Mouse (Mus musculus) gastrocnemius, postnatal 10 days (tissue): Measurements from ENCODE around the gene Kcnj10. TPM values are rescaled to one million over a fixed set of nuclear protein-coding genes. Genes with fewer than 3 reads are reported as not detected.

ENCODE experiments used
- DNase-seq: peaks from one replicate; pipeline ENCODE4 v3.0.0; 2021; ENCODE audit warnings: mixed read lengths
- long read RNA-seq, 2 experiments: library from polyadenylated mRNA; stranded (forward); transcript quantifications; one replicate each; pipeline ENCODE4 v2.0.0; 2021
- total RNA-seq, 2 experiments: library from RNA; stranded (reverse); gene quantifications; 2 replicates each; pipeline ENCODE4 v1.2.3; 2021

The Kcnj10 gene
- total RNA-seq: 1 to 10 TPM in 1 of 2 experiments, under 1 TPM in 1; 0.87 to 1.2 TPM
- long read RNA-seq, experiment 1: 0 reads
- long read RNA-seq, experiment 2: 0 reads

DNA sequence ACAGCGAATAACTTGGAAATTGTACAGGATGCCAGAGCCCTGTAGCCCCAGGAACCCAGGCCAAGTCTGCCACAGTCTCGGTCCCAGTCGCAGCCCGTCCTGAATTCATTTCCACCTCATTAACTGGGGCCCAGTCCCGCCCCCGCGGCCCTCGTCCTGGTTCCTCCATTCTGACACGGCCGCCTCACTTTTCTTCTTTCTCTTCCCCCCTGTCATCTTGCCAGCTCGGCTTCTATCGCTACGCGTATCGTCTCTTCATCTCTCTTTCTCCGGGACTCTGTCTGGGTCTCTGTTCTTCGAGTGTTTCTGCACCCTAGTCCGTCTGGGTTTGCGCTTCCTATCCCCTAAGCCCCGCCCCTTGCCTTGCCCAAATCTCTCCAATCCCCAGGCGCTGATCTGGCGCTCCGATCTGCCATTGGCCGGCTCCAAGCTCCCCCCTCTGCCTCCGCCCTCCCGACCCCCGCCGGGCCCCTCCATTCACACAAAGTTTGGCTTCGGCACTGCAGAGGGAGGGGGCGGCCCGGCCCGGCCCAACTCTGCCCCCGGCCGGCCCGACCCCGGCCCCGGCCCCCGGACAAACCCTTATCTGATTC, at the start of gene Kcnj10:
TSS of gene Kcnj10 (plus strand) at position 482 of the 593 bp plus-strand sequence.
- peak; percentile 66 for DNase-seq

DNA sequence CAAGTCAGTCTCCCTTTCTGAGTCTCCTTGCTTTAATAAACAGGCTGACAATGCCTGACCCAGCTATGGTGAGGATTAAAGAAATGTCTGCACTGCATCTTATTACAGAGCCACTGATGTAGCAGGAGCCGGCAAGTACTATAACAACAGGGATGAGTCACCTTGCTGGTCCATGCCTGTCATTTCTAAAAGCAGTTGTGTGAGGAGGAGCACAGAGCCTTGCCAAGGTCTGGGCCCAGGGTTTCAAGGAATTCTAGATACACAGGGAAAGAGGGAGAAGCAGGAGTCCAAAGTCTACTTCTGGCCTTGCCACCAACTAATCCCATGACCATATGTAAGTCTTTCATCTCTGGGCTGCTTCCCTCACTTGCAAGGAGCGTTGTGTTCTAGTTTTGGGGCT, 48.1 kb upstream of the Kcnj10 start:
- no peak for DNase-seq

DNA sequence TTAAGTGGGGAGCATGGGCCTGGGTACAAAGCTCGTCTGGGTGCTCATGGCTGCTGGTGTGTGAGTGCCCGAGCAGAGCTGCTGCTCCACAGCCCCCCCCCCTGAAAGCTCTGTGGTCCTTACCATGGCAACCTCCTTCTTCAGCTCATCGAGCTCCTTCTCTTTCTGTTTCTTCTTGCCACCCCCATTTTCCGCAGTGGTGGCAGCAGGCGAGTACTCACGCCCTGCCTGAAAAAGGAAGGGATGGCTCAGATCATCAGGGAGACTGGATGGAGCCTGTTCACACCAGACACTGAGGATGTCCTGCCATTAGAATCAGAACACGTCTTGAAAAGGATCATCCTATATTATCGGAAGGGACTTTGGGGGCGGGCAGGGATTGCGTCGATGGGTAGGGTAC, 47.6 kb upstream of the Kcnj10 start:
- no peak for DNase-seq

DNA sequence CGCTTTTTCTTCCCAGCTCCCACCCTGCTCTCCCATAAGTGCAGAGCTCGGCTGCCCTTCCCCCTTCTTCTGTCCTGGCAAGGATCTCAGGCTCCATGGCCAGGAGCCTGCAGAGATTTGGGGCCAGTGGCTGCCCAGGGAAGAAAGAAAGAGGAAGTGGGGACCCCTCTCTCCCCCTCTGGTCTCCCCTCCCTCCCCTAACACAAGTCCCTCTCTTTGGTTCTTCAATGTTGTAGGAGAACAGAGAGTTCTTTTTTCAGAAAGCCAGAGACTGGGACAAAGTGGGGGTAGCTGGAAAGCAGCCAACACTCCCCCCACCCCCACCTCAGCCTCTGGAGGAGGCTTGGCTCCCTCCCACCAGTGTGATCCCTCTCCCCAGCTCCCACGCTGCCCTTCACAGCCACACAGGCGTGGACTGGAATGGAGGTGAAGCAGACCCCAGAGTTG, 45.2 kb upstream of the Kcnj10 start:
- no peak for DNase-seq

DNA sequence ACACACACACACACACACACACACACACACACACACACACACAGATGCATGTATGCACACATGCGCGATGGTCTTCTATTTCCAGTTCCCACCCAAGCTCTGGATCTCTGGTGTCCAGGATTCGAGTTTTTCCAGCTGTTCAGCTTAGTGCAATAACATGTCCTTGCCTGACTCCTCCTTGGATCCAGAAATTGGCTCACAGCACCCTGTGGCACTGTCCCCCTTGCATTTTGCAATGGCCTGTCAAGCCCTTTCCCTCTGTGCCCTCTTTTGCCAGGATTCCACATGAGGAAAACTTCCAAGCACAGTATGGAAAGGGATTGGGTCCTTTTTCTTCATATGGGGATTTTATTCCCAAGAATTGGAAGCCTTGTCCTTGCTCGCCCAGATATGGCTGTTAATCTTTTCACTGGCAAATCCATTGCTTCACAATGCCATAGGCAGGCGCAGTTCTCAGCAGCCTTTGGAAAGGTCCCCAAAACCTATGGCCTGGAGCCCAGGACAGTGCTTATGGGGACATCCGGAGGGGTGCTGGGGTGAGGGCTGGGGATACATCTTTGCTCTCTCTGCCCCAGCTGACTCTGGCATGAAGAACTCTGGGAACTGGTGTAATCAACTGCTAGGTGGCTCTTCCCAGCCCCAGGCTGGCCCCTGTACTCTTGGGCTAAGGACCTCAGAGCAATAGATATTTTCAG, 44.0 kb upstream of the Kcnj10 start:
- no peak for DNase-seq

DNA sequence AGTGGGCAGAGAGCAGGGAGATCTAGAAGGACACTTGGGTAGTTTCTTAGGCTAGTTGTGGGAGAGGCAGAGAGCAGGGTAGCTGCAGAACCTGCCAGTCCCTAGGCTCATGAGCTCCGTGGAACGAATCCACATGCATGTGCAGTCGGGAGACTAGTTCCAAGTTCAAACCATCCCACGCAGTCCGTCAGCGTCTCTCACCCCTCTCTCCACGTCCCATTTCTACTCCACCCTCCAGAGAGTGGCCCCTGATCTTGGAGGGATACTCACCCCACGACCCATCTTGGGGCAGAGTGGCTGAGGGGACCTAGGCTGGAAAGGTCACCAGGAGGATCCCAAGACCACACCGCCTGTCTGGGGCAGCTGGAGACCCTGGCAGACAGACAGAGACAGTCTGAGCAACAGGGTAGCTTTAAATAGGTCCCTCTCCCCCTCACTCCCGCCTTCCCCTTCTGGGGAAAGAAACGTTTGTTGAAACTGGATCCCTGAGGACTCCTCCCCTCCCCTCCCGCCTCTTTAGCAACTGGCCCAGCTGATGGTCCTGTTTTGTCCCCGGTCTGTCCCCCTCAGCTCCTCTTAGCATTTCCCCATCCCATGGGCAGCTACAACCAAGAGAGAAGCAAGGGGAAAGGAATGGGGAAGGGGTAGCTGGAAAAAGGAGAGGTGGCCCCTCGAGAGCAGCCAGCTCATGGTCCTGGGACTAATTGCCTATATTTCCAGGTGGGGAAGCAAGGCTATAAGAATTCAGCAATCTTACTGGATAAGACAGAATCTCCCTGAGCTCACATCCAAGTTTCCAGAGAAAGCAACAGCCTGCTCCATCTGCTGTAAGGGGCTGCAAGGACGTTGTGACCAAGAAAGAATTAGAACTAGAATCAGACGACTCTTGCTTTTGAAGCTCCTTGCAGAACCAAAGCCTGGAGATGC, 43.1 kb upstream of the Kcnj10 start, which contains the start of gene Atp1a2:
TSS of gene Atp1a2 (minus strand) at position 454 of the 927 bp plus-strand sequence.
- peak; percentile 67 for DNase-seq

DNA sequence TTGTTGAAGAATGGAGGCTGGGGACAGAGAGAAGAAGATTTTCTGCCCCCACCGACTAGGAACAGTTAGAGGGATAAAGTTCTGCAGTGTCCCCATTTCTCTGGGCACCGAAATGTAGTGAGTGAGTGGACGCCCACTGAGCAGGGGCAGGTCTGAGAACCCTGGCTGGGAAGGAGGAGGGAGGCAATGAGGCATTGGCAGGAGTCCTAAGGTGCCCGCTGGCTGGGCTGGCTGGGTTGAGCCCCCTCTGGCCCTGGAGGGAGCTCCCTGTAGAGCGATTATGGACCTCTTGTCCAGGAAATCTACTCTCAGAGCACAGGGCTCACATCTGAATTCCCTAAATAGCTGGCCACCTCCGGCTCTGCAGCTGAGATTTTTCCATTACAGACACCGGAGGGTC, 41.5 kb upstream of the Kcnj10 start:
- DNase-seq: no peak

DNA sequence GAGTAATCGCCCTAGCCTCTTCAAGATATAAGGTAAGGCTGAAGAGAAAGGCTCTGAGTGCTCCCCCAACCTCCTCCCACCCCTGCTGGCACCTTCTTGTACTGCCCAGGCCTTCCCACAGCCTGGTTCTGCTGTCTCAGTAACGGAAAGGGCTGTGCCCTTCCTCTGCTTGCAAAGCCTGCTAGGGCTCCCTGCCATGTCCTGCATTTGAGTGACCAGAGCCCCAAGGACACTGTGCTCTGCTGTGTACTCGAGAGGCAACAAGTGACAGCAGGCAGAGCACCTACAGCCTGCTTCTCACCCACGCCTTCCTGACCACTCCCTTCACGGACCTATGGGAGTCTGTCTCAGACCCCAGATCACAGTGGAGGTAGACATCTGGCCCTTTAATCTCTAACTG, 40.8 kb upstream of the Kcnj10 start:
- no peak for DNase-seq

DNA sequence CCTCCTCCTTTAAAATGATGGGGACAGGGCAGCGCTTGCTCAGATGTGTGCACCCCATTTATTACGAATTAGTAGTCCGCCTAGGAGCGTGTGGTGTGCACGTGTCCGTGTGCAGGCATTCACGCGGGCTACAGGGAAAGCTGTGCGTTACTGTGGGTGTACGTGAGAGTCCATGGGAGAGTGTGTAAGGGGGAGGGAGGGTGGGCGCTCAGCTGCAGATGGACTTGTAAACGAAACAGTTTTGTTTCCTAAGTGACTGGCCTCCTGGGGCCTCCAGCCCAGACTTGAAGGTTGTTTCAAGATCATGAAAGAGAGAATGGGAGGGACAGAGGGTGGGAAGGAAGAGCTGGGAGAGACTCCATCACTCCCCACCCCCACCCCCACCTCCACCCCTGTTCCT, 39.8 kb upstream of the Kcnj10 start:
- no peak for DNase-seq

DNA sequence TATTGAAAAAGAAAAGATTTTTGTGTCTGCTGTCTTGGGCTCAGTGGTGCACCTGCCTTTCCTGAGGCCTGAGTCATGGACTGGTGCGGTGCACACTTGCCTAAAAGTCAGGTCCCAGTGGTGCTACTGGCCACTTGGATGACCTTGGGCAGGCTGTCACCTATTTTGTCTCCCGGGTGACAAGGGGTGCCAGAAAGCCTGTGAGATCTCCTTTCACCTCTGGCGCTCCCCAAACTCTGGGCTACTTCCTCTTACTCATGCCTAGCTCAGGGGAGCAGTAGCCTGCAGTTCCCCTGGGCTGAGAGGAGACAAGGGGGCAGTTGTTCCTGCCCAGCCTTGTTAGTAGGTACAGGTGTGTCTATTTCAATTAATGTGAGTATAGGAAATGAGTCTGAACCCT, 38.7 kb upstream of the Kcnj10 start:
- DNase-seq: no peak

DNA sequence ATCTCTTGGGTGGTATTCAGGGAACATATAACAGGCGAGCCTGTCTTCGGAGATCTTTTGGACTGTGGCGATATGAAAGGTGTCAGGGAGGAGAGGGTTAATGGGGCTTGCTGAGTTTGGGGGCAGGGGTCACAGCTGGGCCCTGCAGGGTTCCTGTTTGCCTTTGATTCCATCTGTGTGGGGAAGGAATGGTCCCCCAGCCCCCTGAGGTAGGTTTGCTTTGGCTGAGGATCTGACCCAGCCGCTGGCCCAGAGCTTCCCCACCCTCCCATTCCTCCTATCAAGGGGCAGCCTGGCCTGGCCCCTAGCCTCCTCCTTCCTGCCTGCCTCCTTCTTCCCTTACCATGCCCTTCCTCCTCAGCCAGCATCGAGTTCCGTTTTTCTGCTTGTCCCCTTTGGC, 38.2 kb upstream of the Kcnj10 start:
- no peak for DNase-seq

DNA sequence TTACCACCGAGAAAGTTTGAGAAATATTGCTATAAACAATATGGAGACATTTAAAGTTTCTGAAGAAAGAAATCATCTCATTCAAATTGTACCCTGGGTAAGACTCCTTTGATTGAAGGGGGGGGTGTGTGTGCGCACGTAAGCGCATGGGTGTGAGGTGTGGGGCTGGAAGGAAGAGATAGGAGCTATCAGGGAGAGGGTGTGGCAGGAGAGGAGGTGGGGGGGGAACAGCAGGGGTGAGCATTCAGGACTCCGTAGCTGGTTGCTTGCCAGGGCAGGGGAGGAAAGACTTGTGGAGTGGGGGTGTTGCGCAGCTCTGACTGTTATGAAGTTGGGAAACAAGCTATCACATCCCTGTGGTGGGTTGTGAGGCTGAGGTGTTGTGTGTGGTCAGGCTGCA, 36.6 kb upstream of the Kcnj10 start:
- no peak for DNase-seq

DNA sequence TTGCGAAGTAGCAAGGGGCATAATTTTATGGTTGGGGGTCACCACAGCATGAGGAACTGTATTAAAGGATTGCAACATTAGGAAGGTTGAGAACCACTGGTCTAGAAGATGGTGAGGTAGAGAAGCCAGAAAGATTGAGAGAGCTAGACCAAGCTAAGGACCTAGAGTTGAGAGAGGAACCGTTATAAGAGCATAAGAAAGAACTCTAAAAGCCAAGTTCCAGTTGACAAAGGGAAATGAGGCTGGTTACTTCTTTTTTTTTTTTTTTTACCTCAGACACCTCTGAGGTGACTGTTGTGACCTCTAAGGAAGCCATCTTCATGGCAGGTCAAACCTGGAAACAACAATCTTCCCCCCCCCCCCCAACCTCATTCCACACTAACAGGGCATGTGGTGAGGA, 35.9 kb upstream of the Kcnj10 start:
- no peak for DNase-seq

DNA sequence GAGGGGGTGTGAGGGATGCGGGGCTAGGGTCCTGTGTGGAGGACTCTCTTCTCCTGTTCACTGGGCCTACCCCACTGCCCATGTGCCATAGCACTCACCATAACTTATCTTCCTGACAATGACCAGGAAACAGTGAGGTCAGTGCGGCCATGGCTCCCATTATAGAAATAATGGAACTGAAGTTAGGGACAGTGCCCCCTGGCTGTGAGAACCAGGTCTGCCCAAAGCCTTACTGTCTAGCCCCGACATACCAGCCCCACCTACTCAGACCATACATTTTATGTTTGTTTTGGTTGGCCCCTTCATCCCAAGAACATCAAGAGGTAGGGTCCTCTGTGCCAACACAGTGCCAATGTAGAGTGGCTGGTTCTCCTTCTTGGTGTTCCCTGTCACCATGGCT, 35.4 kb upstream of the Kcnj10 start:
- no peak for DNase-seq

DNA sequence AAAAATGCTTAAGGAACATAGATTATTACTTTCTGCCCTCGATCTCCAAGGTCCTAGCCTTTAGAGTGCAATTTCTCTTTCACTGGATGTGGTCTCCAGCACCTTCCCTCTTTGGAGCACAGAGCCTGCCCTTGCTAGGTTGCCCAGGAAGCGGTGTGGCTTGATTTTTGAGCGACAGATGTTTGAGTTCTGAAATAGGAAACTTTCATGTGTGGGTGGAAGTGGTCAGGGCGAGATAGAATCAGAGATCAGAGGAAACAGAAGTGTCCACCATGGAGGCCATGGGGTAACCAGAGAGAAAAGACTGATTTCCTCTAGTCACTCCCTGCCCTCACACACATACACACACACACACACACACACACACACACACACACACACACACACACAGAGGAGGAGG, 34.8 kb upstream of the Kcnj10 start:
- DNase-seq: no peak

DNA sequence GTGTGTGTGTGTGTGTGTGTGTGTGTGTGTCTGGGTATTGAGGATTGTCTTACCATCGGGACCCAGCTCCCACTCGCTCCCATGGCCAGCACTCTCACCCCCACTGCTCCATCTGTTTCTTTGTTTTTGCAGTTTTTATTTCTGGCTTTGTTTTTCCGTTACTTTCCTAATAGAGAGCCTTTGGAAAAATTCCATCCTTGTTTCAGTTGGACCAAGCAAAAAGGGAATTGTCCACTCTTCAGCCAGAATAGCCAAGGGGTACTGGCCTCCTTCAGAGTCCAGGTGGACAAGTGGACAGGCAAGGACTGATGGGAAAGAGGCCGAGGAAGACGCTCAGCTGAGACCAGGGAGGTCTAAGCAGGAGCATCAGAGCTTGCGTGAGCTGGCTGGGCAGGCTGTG, 34.1 kb upstream of the Kcnj10 start:
- no peak for DNase-seq

DNA sequence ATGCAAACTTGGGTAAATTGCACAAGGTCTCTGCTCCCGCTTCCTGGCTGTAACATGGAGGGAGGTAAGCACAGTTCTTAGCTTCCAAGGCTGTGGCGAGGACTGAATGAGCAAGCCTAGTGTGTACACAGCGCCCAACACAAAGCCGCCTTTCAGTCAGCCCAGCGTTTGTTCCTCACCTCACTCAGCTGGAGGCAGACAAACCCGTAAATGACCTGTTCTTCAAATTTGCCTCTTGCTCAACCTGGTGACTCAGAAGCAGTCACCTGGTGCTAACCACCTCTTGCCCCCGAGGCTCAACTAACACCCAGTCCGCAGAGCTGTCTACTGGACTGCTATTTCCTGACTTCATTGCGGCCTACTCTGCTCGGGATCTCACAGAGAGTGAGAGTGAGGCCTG, 33.1 kb upstream of the Kcnj10 start:
- no peak for DNase-seq

DNA sequence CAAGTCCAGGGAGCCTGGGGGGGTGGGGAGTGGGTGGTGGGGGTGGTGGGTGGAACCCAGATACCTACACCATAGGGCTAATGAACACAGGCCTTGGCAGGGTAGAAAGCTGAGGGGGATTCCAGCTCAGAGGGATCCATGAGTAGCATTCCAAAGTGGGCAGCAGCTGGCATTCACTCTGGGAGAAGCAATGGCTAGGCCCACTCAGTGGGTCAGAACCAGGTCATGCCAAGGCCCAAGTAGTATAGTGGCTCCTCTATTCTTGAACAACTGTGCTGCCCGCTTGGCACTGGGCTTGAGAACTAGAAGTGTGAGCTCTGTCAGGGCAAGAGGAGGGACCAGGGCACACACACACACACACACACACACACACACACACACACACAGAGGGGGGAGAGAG, 32.6 kb upstream of the Kcnj10 start:
- DNase-seq: no peak

DNA sequence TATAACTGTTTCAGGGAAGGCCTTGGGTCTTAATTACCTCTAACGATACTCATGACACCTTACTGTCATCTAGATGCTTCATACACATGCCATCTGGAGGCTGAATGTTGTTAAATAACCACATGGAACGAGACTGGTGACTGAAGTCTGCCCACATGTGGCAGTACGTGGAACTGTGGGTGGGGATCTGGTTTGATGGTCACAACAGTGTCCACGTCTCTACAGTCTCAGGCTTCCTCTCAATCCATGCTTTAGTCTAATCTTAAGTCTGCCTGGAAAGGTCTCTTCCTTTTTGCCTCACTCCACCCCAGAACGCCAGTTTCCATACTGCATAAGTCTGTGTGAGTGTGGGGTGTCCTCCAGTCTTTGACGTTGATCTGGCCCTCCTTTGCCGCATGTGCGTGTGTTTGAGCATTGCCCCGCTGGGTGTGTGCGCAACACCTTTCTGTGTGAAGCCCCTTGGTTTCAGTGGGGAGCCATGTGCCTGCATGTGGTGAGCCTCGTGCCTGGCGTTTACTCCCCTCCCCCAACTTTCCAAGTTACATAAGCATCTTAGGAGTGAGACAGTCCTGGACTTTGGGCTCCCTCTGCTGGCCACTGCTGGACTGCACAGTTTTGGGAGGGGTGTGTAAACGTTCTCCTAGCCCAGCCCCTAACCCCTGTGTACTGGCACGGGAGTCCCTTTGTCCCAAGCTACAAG, 31.2 kb upstream of the Kcnj10 start:
- peak; percentile 93 for DNase-seq

DNA sequence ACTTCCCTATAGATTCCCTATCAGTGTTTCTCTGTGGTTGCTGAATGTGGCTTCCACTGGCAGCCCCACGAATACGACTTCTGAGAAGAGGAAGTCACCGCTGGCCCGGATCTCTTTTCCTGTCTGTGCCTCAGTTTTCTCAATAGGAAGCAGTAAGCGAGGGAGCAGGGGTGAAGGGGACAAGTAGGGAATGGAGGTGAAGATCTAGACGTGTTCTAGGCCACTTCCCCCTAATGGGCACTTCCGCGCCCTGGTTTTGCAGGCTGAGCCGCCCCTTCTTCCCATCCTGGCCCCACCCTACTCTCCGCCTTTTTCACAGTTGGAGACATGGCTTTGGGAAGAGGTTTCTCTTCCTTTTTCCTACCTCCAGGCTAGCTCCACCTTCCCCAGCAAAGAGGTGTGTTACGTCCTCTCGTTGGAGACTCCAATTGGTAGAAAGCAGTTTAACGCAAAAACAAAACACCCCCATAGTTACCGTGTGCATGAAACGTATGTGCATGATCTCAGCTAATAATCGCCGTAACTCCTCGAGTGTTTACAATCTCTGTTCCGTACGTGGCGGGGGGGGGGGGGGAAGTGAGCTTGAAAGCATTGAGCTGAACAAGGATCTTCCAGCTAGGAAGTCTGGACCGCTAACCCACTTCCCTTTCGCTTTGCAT, 29.6 kb upstream of the Kcnj10 start:
- DNase-seq: no peak

DNA sequence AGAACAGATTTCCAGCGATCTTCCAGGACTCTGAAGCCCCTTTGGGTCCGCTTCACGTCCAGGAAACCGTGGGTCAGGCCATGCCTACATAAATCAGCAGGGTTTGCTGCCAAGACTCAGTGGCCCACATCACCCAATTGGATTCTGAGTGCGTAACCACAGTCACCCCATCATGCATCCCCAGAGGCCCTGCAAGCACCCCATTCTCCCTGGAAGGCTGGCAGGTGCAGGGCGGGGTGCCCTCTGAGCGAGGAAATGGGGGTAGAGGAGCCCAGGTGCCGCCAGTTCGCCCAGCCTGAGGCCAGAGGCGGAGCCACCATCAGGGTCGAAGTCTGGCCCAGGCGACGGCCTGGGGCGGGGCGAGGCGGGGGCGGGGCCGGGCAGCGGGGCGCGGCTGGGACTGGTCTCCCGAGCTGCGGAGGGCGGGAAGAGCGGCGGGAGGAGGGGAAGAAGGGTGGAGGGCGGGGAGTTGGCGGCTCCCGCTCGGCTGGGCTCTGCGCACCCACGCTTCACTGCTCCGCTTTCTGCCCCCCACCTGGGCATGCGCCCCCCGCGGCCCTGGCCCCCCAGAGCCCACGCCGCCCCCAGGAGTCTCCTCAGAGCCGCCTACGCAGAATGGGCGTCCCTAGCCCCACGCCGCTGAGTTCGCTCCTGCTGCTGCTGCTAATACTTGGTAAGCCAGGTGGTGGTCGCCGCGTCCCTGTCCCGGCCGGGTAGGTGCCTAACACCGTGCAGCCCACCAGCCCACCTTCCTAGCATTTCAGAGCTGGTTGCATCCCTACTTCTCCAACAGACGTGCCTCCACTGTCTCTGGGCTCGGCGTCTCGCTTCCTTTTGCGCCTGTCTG, 28.9 kb upstream of the Kcnj10 start:
- DNase-seq: peak; percentile 89
